Mouse (Mus musculus): ENCODE measurements around the gene Cmip. TPM values are rescaled to one million over a fixed set of nuclear protein-coding genes. Genes with fewer than 3 reads are reported as not detected.

Gene Cmip
- polyA plus RNA-seq, 1 experiment from 2014 or later: 20.8 TPM

- Histone ChIP-seq H3K4me1 (replicated peaks) (peaks cover 6% of the 10 kb centered on the region), H3K9me3 (no peaks in the 10 kb centered on the region), H3K4me3 (replicated peaks) (no peak overlapping the region), H3K36me3 (no peaks in the 10 kb centered on the region), H3K27ac (no peak overlapping the region), H3K9ac (replicated peaks) (no peak overlapping the region), H3K4me2 (no peak overlapping the region), H3K27me3 (peaks cover 56% of the 10 kb centered on the region)
- no peak for ATAC-seq (ENCODE audit: insufficient number of reproducible peaks, insufficient read depth, low FRiP score, low TSS enrichment, low read depth)
- 15% methylated on average over 9 of the region's 9 CpGs for WGBS
These were observed 236.7 kb downstream of the Cmip start for GRCm38 (mm10) chr8:117493543-117493942.

- ATAC-seq (ENCODE audit: insufficient number of reproducible peaks, insufficient read depth, low FRiP score, low TSS enrichment, low read depth): no peak
- H3K27me3 ChIP-seq: peaks cover 65% of the 10 kb centered on the region
- H3K4me1 ChIP-seq (replicated peaks): peaks cover 14% of the 10 kb centered on the region
- H3K9me3 ChIP-seq: no peaks in the 10 kb centered on the region
- H3K36me3 ChIP-seq: no peaks in the 10 kb centered on the region
- H3K9ac ChIP-seq (replicated peaks): no peak overlapping the region
- no peak overlapping the region for H3K4me3 ChIP-seq (replicated peaks)
- WGBS: 73% methylated on average over 2 of the region's 2 CpGs
- no peak overlapping the region for H3K27ac ChIP-seq
- no peak overlapping the region for H3K4me2 ChIP-seq
These were observed 238.0 kb downstream of the Cmip start for GRCm38 (mm10) chr8:117494874-117495273.

GRCm38 (mm10) chr8:117498179-117498914 lies 241.5 kb downstream of the Cmip start, which contains the start of gene Plcg2:
TSS of gene Plcg2 (plus strand) at chr8:117498291.
- peak; percentile 45; the same call in 1 of the 2 replicates for ATAC-seq (ENCODE audit: insufficient number of reproducible peaks, insufficient read depth, low FRiP score, low TSS enrichment, low read depth)
- Histone ChIP-seq H3K36me3 (no peaks in the 10 kb centered on the region), H3K27ac (no peak within 1 kb of the TSS), H3K4me3 (replicated peaks) (peak within 1 kb of the TSS; percentile 61), H3K4me1 (replicated peaks) (peaks cover 14% of the 10 kb centered on the region), H3K27me3 (peaks cover 52% of the 10 kb centered on the region), H3K4me2 (peak within 1 kb of the TSS; percentile 100), H3K9ac (replicated peaks) (peak within 1 kb of the TSS; percentile 64), H3K9me3 (no peaks in the 10 kb centered on the region)
- WGBS: 2% methylated on average over 61 of the region's 62 CpGs

DNA sequence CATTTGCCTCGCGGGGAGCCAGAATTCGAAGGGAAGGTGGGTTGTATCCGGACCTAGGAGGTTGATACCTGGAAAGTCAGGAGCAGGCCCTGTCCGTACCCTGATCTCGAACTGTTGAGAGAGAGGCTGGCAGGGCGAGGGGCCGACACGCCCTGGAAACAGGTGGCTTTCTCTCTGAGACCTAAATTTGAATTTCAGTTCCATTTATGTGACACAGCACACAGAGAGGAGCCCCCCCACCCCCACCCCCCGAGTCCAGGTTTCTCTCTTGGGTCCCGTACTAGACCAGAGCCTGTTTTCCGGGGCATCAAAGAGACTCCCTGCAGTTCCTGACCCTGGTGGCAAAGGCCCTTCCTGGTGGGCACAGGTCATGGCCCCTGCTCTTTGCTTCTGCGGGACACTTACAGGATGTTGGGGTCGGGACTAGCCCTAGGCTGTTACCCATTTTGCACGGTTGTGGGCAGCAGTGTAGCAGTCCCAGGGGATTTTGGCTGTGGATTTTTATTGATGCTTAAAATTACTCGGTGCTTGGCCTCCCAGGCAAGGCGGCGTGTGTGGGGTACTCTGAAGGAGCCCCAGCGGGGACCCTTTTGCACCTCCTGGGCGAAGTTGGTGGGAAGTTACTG lies 242.2 kb downstream of the Cmip start:
- WGBS: 5% methylated on average over 20 of the region's 20 CpGs
- H3K9ac ChIP-seq (replicated peaks): peak overlapping the region; percentile 64; the same call in 1 of the 2 replicates
- peak; percentile 22; the same call in 1 of the 2 replicates for ATAC-seq (ENCODE audit: insufficient number of reproducible peaks, insufficient read depth, low FRiP score, low TSS enrichment, low read depth)

GRCm38 (mm10) chr8:117500232-117500823 lies 243.5 kb downstream of the Cmip start:
- Histone ChIP-seq H3K9me3 (no peaks in the 10 kb centered on the region), H3K4me2 (no peak overlapping the region), H3K4me1 (replicated peaks) (peaks cover 19% of the 10 kb centered on the region), H3K9ac (replicated peaks) (no peak overlapping the region), H3K27ac (no peak overlapping the region), H3K36me3 (no peaks in the 10 kb centered on the region), H3K4me3 (replicated peaks) (no peak overlapping the region), H3K27me3 (peaks cover 34% of the 10 kb centered on the region)
- WGBS: 72% methylated on average over 5 of the region's 5 CpGs
- ATAC-seq (ENCODE audit: insufficient number of reproducible peaks, insufficient read depth, low FRiP score, low TSS enrichment, low read depth): no peak

More for the DNA sequence above, 242.2 kb downstream of the Cmip start:
- H3K27ac ChIP-seq: no peak overlapping the region
- H3K4me3 ChIP-seq (replicated peaks): peak overlapping the region; percentile 61
- peaks cover 14% of the 10 kb centered on the region for H3K4me1 ChIP-seq (replicated peaks)
- H3K9me3 ChIP-seq: no peaks in the 10 kb centered on the region
- no peaks in the 10 kb centered on the region for H3K36me3 ChIP-seq
- H3K27me3 ChIP-seq: peaks cover 46% of the 10 kb centered on the region
- H3K4me2 ChIP-seq: peak overlapping the region; percentile 100

GRCm38 (mm10) chr8:117501323-117501722 lies 244.5 kb downstream of the Cmip start:
- no peaks in the 10 kb centered on the region for H3K36me3 ChIP-seq
- no peaks in the 10 kb centered on the region for H3K9me3 ChIP-seq
- no peak overlapping the region for H3K27ac ChIP-seq
- WGBS: 90% methylated on average over 6 of the region's 6 CpGs
- H3K27me3 ChIP-seq: peaks cover 31% of the 10 kb centered on the region
- no peak overlapping the region for H3K9ac ChIP-seq (replicated peaks)
- H3K4me2 ChIP-seq: no peak overlapping the region
- peaks cover 19% of the 10 kb centered on the region for H3K4me1 ChIP-seq (replicated peaks)
- H3K4me3 ChIP-seq (replicated peaks): no peak overlapping the region
- no peak for ATAC-seq (ENCODE audit: insufficient number of reproducible peaks, insufficient read depth, low FRiP score, low TSS enrichment, low read depth)

- H3K4me3 ChIP-seq (replicated peaks): no peak overlapping the region
- H3K9ac ChIP-seq (replicated peaks): no peak overlapping the region
- H3K27me3 ChIP-seq: peaks cover 9% of the 10 kb centered on the region
- no peak overlapping the region for H3K4me2 ChIP-seq
- H3K4me1 ChIP-seq (replicated peaks): peaks cover 13% of the 10 kb centered on the region
- H3K9me3 ChIP-seq: no peaks in the 10 kb centered on the region
- WGBS: 72% methylated on average over 13 of the region's 13 CpGs
- no peak overlapping the region for H3K27ac ChIP-seq
- no peaks in the 10 kb centered on the region for H3K36me3 ChIP-seq
- ATAC-seq (ENCODE audit: insufficient number of reproducible peaks, insufficient read depth, low FRiP score, low TSS enrichment, low read depth): no peak
These were observed 246.7 kb downstream of the Cmip start for GRCm38 (mm10) chr8:117503405-117504069.

DNA sequence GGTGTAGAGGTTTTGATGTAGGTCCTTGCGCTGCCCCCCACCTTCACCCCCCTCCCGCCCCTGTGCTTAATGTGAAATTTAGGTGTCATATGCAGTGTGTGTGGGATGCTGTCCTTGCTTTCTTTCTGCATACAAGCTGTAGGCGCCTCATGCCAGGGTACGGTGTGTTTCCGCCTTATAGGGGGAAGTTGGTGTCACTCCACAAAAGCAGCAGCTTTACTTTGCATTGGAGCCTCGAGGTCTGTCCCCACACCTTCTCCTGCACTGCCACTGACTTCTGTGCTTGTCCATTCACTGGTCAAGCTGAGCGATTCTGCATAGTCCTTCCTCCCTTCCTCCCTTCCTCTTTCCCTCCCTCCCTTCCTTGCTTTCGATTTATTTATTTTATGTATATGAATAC lies 250.8 kb downstream of the Cmip start:
- no peak for ATAC-seq (ENCODE audit: insufficient number of reproducible peaks, insufficient read depth, low FRiP score, low TSS enrichment, low read depth)
- H3K4me2 ChIP-seq: no peak overlapping the region

More for the DNA sequence above, 250.8 kb downstream of the Cmip start:
- Histone ChIP-seq H3K9ac (replicated peaks) (no peak overlapping the region), H3K27ac (no peak overlapping the region), H3K27me3 (no peaks in the 10 kb centered on the region), H3K4me3 (replicated peaks) (no peak overlapping the region), H3K4me1 (replicated peaks) (0 out of 2 replicates have a peak, but pooled peaks cover 5% of the 10 kb centered on the region), H3K9me3 (no peaks in the 10 kb centered on the region; the same call in 1 of the 2 replicates), H3K36me3 (no peaks in the 10 kb centered on the region)
- WGBS: 88% methylated on average over 8 of the region's 8 CpGs

Small RNAs within 50 kb of the gene (microRNA-seq; reads per million reads assigned to microRNA genes)
- gene Mir7077 (not detected), gene Mir7078 (not detected)

Other genes with a start within 250 kb of the Cmip start
- 0.09 TPM in 1 of 2 replicates, not detected in the other for gene Pkd1l2, start 174.6 kb upstream of the Cmip start, polyA plus RNA-seq (2016; fragmentation: Nextera tagmentation; extraction: Ambion mirVana)
- gene Bco1, start 161.2 kb upstream of the Cmip start, polyA plus RNA-seq (2016; fragmentation: Nextera tagmentation; extraction: Ambion mirVana): 0.14 and 0.41 TPM in 2 replicates
- gene Gan, start 98.9 kb upstream of the Cmip start, polyA plus RNA-seq (2016; fragmentation: Nextera tagmentation; extraction: Ambion mirVana): 2.3 and 2.6 TPM in 2 replicates
- 2.4 and 2.6 TPM in 2 replicates for gene Plcg2, start 241.2 kb downstream of the Cmip start, polyA plus RNA-seq (2016; fragmentation: Nextera tagmentation; extraction: Ambion mirVana)